Mouse (Mus musculus) lung, postnatal 10 days (tissue): ENCODE data around the gene Pan2.
A peak's percentile ranks its signal among the peaks of the same experiment; 100 is the strongest.
"Not testable (repeated sequence)": the region's sequence is repeated elsewhere in the genome, so short reads cannot be mapped to it uniquely, and the experiment has no call there.

Experiments used
- DNase-seq: peaks from one replicate; pipeline ENCODE4 v3.0.0; 2021

The Pan2 gene

DNA sequence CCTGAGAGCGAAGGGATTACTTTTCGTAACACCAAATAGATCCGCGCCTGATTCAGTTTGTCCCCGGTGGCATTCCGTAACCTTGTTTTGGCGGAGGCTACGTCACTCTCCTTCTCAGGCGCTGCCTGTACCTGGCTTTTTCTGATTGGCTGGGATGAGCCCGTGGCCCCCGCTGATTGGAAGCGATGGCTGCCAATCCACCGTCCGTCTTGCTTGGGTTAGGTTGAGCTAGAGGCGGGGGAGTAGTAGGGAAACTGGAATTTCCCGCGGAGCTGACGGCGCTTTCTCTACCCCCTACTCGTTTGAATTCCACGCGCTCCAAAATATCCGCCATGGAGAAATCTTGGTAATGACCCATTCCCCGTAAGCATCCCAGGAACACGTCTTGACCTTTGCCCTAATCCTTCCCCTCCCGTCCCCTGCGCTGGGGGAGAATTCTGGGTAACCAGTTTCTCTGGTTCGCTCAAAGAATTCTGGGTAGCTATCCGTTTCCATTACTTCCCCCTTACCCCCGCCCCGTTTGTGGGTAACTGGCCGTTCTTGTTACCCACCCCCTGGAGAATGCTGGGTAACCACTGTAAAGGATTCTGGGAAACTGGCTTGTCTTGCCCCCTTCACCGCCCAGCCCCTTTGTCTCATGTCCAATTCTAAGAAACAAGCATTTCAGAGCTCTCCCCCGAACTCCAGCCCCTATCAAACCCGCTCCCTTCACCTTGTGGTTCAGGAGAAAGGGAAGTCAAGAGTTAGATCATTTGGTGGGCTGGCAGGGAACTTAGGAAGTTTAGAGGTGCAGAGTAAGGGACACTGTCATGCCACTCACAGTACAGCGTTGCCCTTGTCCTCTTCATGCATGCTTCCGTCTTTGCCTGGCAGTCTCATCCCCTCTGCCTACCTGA, at the start of gene Pan2:
Pan2 (plus strand) TSS at position 210 of the 896 bp plus-strand sequence.
- peak; percentile 100 for DNase-seq

DNA sequence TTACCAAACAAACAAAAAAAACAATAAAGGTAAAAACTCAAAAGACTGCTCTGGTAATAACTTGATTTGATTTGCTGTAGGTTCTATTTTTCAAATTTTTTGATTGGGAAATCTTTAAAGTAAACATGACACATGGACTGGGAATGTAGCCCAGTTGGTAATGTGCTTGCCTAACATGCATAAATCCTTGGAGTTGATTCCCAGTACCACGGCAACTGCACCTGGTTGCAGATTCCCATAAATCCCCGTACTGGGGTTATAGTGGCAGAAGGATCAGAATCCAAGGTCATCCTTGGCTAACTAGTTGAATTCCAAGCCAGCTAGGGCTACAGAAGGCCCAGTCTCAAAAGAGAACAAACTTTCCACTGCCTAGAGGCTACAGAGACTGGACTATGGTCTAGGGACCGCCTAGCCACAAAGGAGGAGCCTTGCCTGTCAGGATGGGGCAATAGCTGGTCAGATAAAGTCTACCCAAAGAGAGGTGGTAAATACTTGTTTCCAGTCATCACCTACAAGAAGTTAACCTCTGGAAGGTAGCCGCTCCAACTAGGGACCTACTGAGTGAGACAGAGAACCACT, 49.4 kb upstream of the Pan2 start, which contains the start of gene Apon:
Apon (plus strand) TSS at position 420 of the 579 bp plus-strand sequence.
- no peak for DNase-seq

- DNase-seq, result no peak
These were observed 47.2 kb upstream of the Pan2 start for GRCm38 (mm10) chr10:128255925-128256324.

DNA sequence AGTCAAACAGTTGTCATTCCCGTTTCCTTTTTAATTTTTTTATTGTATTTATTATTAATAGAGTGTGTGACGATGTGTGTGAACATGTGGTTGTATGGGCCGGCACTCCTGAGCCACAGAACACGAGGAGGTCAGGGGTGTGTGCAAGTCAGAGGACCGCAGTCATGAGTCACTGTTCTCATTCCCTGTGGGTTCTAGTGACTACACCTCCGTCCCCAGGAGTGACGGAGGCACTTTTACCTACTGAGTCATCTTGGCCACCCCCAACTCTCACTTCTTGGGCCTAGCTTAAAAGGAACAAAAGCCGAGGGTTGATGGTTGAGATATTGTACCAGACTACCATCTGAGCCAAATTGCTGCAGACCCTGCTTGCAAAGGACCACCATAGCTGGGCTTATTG, 46.8 kb upstream of the Pan2 start:
- no peak for DNase-seq

DNA sequence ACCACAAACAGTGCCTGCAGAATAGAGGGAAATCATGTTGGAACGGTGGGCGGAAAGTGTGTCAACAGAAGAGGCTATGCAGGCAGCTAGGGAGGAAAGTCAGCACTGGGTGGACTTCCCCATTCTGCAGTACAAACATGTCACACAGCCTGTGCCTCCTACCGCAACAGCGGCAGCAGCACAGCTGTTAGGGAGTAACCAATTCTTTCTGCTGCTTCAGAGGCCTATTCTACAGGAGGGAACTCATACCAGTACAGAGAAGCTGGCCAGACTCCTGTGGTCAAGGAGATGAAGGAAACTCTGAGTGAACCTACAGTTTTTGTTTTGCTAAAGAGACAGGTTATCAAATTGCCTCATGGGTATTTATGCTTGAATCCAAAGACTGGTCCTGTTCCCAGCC, 44.2 kb upstream of the Pan2 start:
- DNase-seq, result no peak

- no peak for DNase-seq
These were observed 43.2 kb upstream of the Pan2 start for GRCm38 (mm10) chr10:128259946-128260345.

- DNase-seq, result not testable (repeated sequence)
These were observed 42.8 kb upstream of the Pan2 start for GRCm38 (mm10) chr10:128260376-128260775.

DNA sequence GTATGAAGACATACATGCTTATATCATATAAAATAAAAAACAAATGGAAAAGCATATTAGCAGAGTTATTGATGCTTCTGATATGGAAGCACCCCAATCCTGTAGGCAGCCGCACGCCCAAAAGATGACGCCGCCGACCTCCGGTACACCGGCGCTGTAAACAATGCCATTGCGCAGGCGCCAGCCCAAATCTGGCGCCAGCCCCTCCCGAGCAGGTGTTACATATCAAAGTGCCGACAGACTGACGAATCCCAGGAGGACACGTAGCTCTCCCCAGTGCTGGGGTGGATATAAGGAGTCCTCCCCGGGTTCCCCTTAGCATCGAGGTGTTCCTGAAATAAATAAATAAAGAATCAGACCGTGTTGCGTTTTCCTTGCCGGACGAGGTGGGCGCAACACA, 40.8 kb upstream of the Pan2 start:
- DNase-seq, result no peak

DNA sequence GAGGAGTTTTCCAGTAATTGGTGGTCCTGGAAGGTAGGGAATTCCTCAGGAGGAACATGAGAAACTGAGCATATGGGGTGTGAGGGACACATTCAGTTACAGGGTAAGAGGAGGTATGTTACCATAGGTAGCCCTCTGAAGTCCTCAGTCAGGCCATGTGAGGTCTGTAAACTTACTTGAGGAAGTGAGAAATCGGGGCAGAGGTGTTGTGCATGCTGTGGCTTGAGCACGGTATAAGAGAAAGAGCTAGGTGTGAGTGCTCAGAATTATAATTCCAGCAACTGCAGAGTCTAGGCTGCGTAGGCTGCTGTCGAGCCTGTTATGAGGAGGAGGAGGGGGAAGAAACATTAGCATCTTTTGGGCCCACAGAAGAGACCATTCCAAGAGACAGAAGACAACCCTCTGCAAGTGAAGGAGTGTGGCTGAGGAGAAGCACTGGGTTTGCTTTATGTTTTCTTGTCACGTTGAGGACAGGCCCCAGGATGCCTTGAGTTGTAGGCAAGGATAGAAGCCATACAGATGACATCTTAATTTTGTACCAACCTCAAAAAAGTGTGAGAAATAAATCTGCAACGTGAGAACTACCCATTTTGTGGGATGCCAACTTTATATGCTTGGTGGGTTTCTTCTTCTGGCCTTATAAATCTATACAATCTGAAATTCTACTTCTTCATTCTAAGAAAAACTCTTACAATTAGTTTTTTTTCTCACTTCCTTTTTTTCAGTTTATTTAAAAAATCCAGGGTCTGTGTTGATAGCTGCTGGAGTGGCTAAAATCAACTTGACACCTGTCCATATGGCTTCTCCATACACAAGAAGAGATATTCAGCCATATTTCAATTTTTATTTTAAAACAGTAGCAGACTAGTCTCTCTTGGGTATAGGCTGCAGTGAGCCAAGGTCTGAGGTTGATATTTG, 39.5 kb upstream of the Pan2 start:
- DNase-seq, result no peak

- DNase-seq, result no peak
These were observed 34.8 kb upstream of the Pan2 start, which contains the start of gene Apof for GRCm38 (mm10) chr10:128268371-128268770. Gene Apof (plus strand): TSS chr10:128268671.

- no peak for DNase-seq
These were observed 33.8 kb upstream of the Pan2 start for GRCm38 (mm10) chr10:128269206-128269910.

GRCm38 (mm10) chr10:128270287-128270841, 32.8 kb upstream of the Pan2 start, which contains the start of gene Stat2:
Gene Stat2 (plus strand): TSS chr10:128270559.
- peak; percentile 99 for DNase-seq

GRCm38 (mm10) chr10:128270866-128271265, 32.3 kb upstream of the Pan2 start:
- no peak for DNase-seq

- peak; percentile 46 for DNase-seq
These were observed 31.3 kb upstream of the Pan2 start for GRCm38 (mm10) chr10:128271883-128272282.

- not testable (repeated sequence) for DNase-seq
These were observed 30.2 kb upstream of the Pan2 start for GRCm38 (mm10) chr10:128272819-128273439.

DNA sequence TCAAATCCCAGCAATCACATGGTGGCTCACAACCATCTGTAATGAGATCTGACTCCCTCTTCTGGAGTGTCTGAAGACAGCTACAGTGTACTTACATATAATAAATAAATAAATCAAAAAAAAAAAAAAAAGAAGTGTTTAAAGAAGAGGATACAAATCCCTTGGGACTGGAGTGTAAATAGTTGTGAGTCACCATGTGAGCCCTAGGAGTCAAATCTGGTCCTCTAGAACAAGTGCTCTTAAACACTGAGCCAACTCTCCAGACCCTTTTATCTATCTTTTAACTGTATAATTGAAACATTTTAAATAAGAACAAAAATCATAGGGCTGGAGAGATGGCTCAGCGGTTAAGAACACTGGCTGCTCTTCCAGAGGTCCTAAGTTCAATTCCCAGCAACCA, 27.8 kb upstream of the Pan2 start:
- not testable (repeated sequence) for DNase-seq

- DNase-seq, result no peak
These were observed 25.0 kb upstream of the Pan2 start for GRCm38 (mm10) chr10:128278158-128278557.

DNA sequence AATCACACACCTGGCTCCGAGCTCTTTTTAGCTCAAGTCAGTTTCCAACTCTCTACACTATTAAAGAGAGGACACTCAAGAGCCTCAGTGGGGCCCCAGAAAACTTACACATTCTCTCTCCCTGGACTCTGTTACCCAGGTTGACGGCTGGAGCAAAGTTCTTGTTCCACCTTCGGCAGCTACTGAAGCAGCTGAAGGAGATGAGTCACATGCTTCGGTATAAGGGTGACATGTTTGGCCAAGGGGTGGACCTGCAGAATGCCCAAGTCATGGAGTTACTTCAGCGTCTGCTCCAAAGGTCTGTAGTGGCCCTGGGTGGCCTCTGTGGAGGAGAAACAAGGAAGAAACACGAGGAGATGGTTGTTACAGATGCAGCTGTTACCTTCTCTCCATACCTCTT, 22.2 kb upstream of the Pan2 start:
- DNase-seq, result no peak

GRCm38 (mm10) chr10:128281682-128282081, 21.5 kb upstream of the Pan2 start:
- no peak for DNase-seq

DNA sequence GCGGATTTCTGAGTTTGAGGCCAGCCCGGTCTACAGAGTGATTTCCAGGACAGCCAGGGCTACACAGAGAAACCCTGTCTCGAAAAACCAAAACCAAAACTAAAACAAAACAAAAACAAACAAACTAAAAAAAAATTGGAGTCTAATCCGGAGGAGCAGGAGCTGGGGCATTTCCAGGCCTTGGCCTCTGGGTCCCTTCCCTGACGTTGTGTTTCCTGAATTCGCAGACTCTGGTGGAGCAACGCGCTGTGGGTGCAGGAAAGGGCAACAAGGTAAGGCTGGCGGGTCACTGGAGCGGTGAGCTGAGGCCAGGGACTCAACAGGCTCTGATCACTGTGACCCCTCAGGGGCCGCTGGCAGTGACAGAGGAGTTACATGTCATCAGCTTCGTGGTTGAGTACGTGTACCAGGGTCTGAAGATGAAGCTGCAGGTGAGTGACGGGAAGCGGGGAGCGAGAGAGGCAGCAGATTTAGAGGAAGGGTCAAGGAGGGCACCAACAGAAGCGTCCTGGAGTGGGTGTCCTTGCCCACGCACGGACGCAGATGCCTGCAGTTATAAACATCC, 20.2 kb upstream of the Pan2 start:
- DNase-seq, result no peak
